Mouse (Mus musculus): ENCODE data around the gene Ptprs. TPM values are rescaled to one million over a fixed set of nuclear protein-coding genes. Genes with fewer than 3 reads are reported as not detected.

The Ptprs gene
- polyA plus RNA-seq, 1 experiment from 2014 or later: 82.5 TPM

DNA sequence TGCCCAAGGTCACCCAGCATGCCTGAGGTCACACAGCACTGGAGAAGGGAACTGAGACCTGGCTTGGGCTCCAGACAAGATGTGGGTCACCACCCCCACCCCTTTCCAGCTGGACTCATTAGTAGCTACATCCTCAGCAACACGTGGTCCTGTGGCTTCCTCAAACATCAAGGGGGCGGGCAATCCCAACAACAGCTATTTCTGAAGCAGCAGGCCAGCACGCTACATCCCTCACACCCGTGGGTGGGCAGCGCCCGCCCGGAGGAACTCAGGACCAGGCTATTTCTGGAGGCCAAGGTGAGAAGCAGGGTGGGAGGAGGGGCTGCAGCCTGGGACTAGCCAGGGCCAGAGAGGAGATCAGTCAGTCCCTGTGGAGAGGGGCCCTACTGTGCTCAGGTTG is 7.4 kb downstream of the Ptprs start:
- Histone ChIP-seq H3K36me3 (ENCODE audit: control insufficient read depth, insufficient read depth, low read length) (no peaks in the 10 kb centered on the region), H3K9me3 (ENCODE audit: control insufficient read depth, low read length) (no peaks in the 10 kb centered on the region), H3K4me3 (ENCODE audit: low read depth, low read length) (no peak overlapping the region), H3K27ac (replicated peaks; ENCODE audit: low read depth, low read length) (no peak overlapping the region), H3K9ac (ENCODE audit: low read length) (no peak overlapping the region), H3K27me3 (ENCODE audit: control insufficient read depth, insufficient read depth, low read length) (peaks cover 21% of the 10 kb centered on the region), H3K4me2 (ENCODE audit: low read depth, severe bottlenecking) (no peak overlapping the region), H3K4me1 (ENCODE audit: control insufficient read depth, insufficient read depth, low read length) (peaks cover 36% of the 10 kb centered on the region)
- DNase-seq (ENCODE audit: low spot score) (no peak), ATAC-seq (ENCODE audit: insufficient number of reproducible peaks, low FRiP score, low TSS enrichment, low read depth) (no peak)
- WGBS: 59% methylated on average over 7 of the region's 7 CpGs

DNA sequence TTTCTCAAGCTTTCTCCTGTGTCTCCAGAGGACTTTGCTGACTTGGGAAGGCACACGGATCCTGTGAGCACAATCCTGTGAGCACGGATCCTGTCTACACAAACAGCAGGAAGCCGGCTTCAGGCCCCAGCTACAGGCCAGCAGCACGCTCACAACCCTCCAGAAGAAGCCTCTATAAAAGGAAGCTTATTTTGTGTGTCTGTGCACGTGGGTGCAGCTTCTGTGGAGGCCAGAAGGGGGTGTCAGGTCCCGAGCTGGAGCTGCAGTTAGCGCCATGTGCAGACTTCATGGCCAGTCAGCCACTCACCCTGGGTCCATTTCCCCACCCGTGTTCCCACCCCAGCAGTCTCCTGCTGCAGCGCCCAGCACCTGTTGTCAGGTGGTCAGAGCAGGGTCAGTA is 7.9 kb downstream of the Ptprs start:
- H3K9me3 ChIP-seq (ENCODE audit: control insufficient read depth, low read length): no peaks in the 10 kb centered on the region
- no peak overlapping the region for H3K4me3 ChIP-seq (ENCODE audit: low read depth, low read length)
- H3K9ac ChIP-seq (ENCODE audit: low read length): no peak overlapping the region
- peaks cover 16% of the 10 kb centered on the region for H3K27me3 ChIP-seq (ENCODE audit: control insufficient read depth, insufficient read depth, low read length)
- peaks cover 36% of the 10 kb centered on the region for H3K4me1 ChIP-seq (ENCODE audit: control insufficient read depth, insufficient read depth, low read length)
- H3K4me2 ChIP-seq (ENCODE audit: low read depth, severe bottlenecking): no peak overlapping the region
- ATAC-seq (ENCODE audit: insufficient number of reproducible peaks, low FRiP score, low TSS enrichment, low read depth) (no peak), DNase-seq (ENCODE audit: low spot score) (no peak)
- H3K27ac ChIP-seq (replicated peaks; ENCODE audit: low read depth, low read length): no peak overlapping the region
- H3K36me3 ChIP-seq (ENCODE audit: control insufficient read depth, insufficient read depth, low read length): no peaks in the 10 kb centered on the region
- 89% methylated on average over 9 of the region's 9 CpGs for WGBS

DNA sequence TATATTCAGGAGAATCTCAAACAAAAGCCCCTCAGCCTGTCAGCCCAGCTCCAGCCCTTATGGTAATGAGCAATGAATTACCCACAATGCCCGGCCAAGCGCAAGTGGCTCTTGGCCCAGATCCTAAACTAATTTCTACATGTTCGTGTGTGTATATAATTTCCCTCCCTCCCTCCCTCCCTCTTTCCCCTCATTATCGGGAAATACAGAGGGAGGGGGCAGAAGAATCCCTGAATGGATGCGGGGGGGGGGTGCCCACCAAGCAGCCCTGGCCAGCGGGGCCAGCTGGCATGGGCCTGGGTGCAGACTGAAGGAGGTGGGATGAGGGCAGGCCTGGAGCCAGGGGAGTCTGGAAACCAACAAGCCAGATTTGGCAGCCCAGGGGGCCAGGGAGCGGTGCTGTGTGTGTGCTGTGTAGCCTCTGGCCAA is 8.8 kb downstream of the Ptprs start:
- no peak overlapping the region for H3K4me2 ChIP-seq (ENCODE audit: low read depth, severe bottlenecking)
- H3K4me1 ChIP-seq (ENCODE audit: control insufficient read depth, insufficient read depth, low read length): peaks cover 34% of the 10 kb centered on the region
- no peak for DNase-seq (ENCODE audit: low spot score)
- no peaks in the 10 kb centered on the region for H3K9me3 ChIP-seq (ENCODE audit: control insufficient read depth, low read length)
- H3K9ac ChIP-seq (ENCODE audit: low read length): no peak overlapping the region
- H3K4me3 ChIP-seq (ENCODE audit: low read depth, low read length): no peak overlapping the region
- no peaks in the 10 kb centered on the region for H3K36me3 ChIP-seq (ENCODE audit: control insufficient read depth, insufficient read depth, low read length)
- H3K27me3 ChIP-seq (ENCODE audit: control insufficient read depth, insufficient read depth, low read length): peaks cover 8% of the 10 kb centered on the region
- no peak for ATAC-seq (ENCODE audit: insufficient number of reproducible peaks, low FRiP score, low TSS enrichment, low read depth)
- no peak overlapping the region for H3K27ac ChIP-seq (replicated peaks; ENCODE audit: low read depth, low read length)
- 83% methylated on average over 6 of the region's 7 CpGs for WGBS

- Histone ChIP-seq H3K4me1 (ENCODE audit: control insufficient read depth, insufficient read depth, low read length) (peaks cover 31% of the 10 kb centered on the region), H3K4me3 (ENCODE audit: low read depth, low read length) (no peak overlapping the region), H3K27me3 (ENCODE audit: control insufficient read depth, insufficient read depth, low read length) (peaks cover 3% of the 10 kb centered on the region; the same call in 1 of the 2 replicates), H3K9ac (ENCODE audit: low read length) (no peak overlapping the region), H3K9me3 (ENCODE audit: control insufficient read depth, low read length) (no peaks in the 10 kb centered on the region), H3K4me2 (ENCODE audit: low read depth, severe bottlenecking) (no peak overlapping the region), H3K36me3 (ENCODE audit: control insufficient read depth, insufficient read depth, low read length) (no peaks in the 10 kb centered on the region), H3K27ac (replicated peaks; ENCODE audit: low read depth, low read length) (no peak overlapping the region)
- ATAC-seq (ENCODE audit: insufficient number of reproducible peaks, low FRiP score, low TSS enrichment, low read depth) (no peak), DNase-seq (ENCODE audit: low spot score) (no peak)
- WGBS: 74% methylated on average over 6 of the region's 6 CpGs
Observed at GRCm38 (mm10) chr17:56466747-56467146, 9.5 kb downstream of the Ptprs start.

DNA sequence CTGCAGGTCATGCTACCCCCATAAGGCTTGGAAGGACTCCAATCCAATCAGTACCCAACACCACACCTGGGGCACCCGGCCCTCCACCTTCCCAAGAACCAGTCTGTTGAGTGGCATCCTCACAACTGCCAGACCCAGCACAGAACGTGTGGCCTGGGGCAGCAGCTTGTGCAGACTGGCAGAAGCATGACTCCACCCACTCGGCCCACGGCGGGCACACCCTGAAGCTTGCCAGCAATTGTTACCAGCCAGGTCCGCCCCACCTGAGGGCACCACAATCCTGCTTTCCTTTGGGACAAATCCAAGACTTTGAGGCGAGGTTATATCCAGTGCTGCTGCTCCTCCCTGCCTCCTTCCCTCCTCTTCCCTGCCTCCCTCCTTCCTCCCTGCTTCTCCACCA is 11.5 kb downstream of the Ptprs start:
- H3K9me3 ChIP-seq (ENCODE audit: control insufficient read depth, low read length): no peaks in the 10 kb centered on the region
- no peak overlapping the region for H3K9ac ChIP-seq (ENCODE audit: low read length)
- DNase-seq (ENCODE audit: low spot score): no peak
- peaks cover 31% of the 10 kb centered on the region for H3K4me1 ChIP-seq (ENCODE audit: control insufficient read depth, insufficient read depth, low read length)
- H3K27me3 ChIP-seq (ENCODE audit: control insufficient read depth, insufficient read depth, low read length): no peaks in the 10 kb centered on the region
- no peaks in the 10 kb centered on the region for H3K36me3 ChIP-seq (ENCODE audit: control insufficient read depth, insufficient read depth, low read length)
- 92% methylated on average over 7 of the region's 7 CpGs for WGBS
- no peak overlapping the region for H3K4me3 ChIP-seq (ENCODE audit: low read depth, low read length)
- no peak overlapping the region for H3K27ac ChIP-seq (replicated peaks; ENCODE audit: low read depth, low read length)
- ATAC-seq (ENCODE audit: insufficient number of reproducible peaks, low FRiP score, low TSS enrichment, low read depth): no peak
- H3K4me2 ChIP-seq (ENCODE audit: low read depth, severe bottlenecking): no peak overlapping the region

DNA sequence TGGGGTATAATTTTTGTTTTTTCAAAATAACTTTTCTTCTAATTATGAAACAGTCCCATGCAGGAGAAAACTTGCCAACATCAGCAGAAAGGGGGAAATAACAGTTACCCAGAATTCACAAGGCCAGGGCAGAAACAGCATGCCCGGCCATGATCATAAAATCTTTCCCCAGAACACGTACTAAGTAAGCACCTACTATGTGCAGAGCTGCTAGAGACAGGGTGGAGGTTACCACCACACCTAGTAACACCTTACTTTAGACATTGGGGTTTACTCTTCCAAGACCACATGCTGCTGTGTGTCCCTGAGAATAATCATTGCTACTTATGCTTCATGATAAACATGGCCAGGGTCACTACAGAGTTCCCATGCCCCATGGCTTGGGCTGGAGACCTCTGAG is 11.9 kb downstream of the Ptprs start:
- no peak overlapping the region for H3K9ac ChIP-seq (ENCODE audit: low read length)
- H3K4me3 ChIP-seq (ENCODE audit: low read depth, low read length): no peak overlapping the region
- no peaks in the 10 kb centered on the region for H3K36me3 ChIP-seq (ENCODE audit: control insufficient read depth, insufficient read depth, low read length)
- ATAC-seq (ENCODE audit: insufficient number of reproducible peaks, low FRiP score, low TSS enrichment, low read depth): no peak
- no peak for DNase-seq (ENCODE audit: low spot score)
- peaks cover 27% of the 10 kb centered on the region for H3K4me1 ChIP-seq (ENCODE audit: control insufficient read depth, insufficient read depth, low read length)
- 92% methylated on average over 2 of the region's 2 CpGs for WGBS
- no peak overlapping the region for H3K4me2 ChIP-seq (ENCODE audit: low read depth, severe bottlenecking)
- H3K27me3 ChIP-seq (ENCODE audit: control insufficient read depth, insufficient read depth, low read length): no peaks in the 10 kb centered on the region
- H3K9me3 ChIP-seq (ENCODE audit: control insufficient read depth, low read length): no peaks in the 10 kb centered on the region
- H3K27ac ChIP-seq (replicated peaks; ENCODE audit: low read depth, low read length): 0 out of 2 replicates have a peak overlapping the region, but pooled peaks have one; percentile 8

GRCm38 (mm10) chr17:56463500-56463899 is 12.8 kb downstream of the Ptprs start:
- no peaks in the 10 kb centered on the region for H3K36me3 ChIP-seq (ENCODE audit: control insufficient read depth, insufficient read depth, low read length)
- H3K4me1 ChIP-seq (ENCODE audit: control insufficient read depth, insufficient read depth, low read length): peaks cover 23% of the 10 kb centered on the region
- no peak overlapping the region; the same call in 1 of the 2 replicates for H3K4me3 ChIP-seq (ENCODE audit: low read depth, low read length)
- H3K27me3 ChIP-seq (ENCODE audit: control insufficient read depth, insufficient read depth, low read length): no peaks in the 10 kb centered on the region
- H3K9me3 ChIP-seq (ENCODE audit: control insufficient read depth, low read length): no peaks in the 10 kb centered on the region
- ATAC-seq (ENCODE audit: insufficient number of reproducible peaks, low FRiP score, low TSS enrichment, low read depth) (no peak), DNase-seq (ENCODE audit: low spot score) (no peak)
- WGBS: 14% methylated on average over 1 of the region's 1 CpGs
- peak overlapping the region; percentile 92; the same call in 1 of the 2 replicates for H3K27ac ChIP-seq (replicated peaks; ENCODE audit: low read depth, low read length)
- no peak overlapping the region for H3K9ac ChIP-seq (ENCODE audit: low read length)
- peak overlapping the region; percentile 93 for H3K4me2 ChIP-seq (ENCODE audit: low read depth, severe bottlenecking)

- under 1% methylated on average over 17 of the region's 17 CpGs for WGBS
- Histone ChIP-seq H3K27me3 (ENCODE audit: control insufficient read depth, insufficient read depth, low read length) (no peaks in the 10 kb centered on the region), H3K9me3 (ENCODE audit: control insufficient read depth, low read length) (no peaks in the 10 kb centered on the region), H3K4me1 (ENCODE audit: control insufficient read depth, insufficient read depth, low read length) (peaks cover 23% of the 10 kb centered on the region), H3K9ac (ENCODE audit: low read length) (0 out of 2 replicates have a peak overlapping the region, but pooled peaks have one; percentile 48), H3K4me2 (ENCODE audit: low read depth, severe bottlenecking) (peak overlapping the region; percentile 93), H3K27ac (replicated peaks; ENCODE audit: low read depth, low read length) (peak overlapping the region; percentile 92), H3K36me3 (ENCODE audit: control insufficient read depth, insufficient read depth, low read length) (no peaks in the 10 kb centered on the region), H3K4me3 (ENCODE audit: low read depth, low read length) (peak overlapping the region; percentile 70)
- peak; percentile 41 for ATAC-seq (ENCODE audit: insufficient number of reproducible peaks, low FRiP score, low TSS enrichment, low read depth)
- DNase-seq (ENCODE audit: low spot score): no peak
Observed at GRCm38 (mm10) chr17:56462835-56463455, 13.3 kb downstream of the Ptprs start.

Data from limb, embryonic 11.5 days (tissue).